Mouse (Mus musculus) stomach, embryonic 16.5 days (tissue): Measurements from ENCODE around the gene Omg. TPM values are rescaled to one million over a fixed set of nuclear protein-coding genes. Genes with fewer than 3 reads are reported as not detected.

Source experiments
- ATAC-seq: fragments of 200-750 bp; cut with Nextera tagmentation; 2 replicates; pipeline ENCODE4 v1.8.0; 2017; ENCODE audit warnings: moderate number of reproducible peaks, moderate TSS enrichment; ENCODE audit not compliant: insufficient read depth, low FRiP score
- H3K27ac ChIP-seq: fragments of 300-500 bp; sonication (generic); 2 replicates; pipeline ENCODE4 v1.5.1; 2014; ENCODE audit warnings: low read length
- H3K27me3 ChIP-seq: fragments of 300-500 bp; sonication (generic); 2 replicates; pipeline ENCODE4 v1.6.1; 2014; ENCODE audit warnings: low read length, control low read depth, mixed read lengths; ENCODE audit not compliant: control insufficient read depth, insufficient read depth
- H3K36me3 ChIP-seq: fragments of 300-500 bp; sonication (generic); 2 replicates; pipeline ENCODE4 v1.6.1; 2014; ENCODE audit warnings: low read length; ENCODE audit not compliant: control insufficient read depth, insufficient read depth
- H3K4me1 ChIP-seq: fragments of 300-500 bp; sonication (generic); 2 replicates; pipeline ENCODE4 v1.6.1; 2014; ENCODE audit warnings: low read length, control low read depth, mixed read lengths; ENCODE audit not compliant: control insufficient read depth, insufficient read depth
- H3K4me2 ChIP-seq: fragments of 300-500 bp; sonication (generic); 2 replicates; pipeline ENCODE4 v1.6.1; 2014; ENCODE audit warnings: low read depth, low read length, mixed read lengths
- H3K4me3 ChIP-seq: fragments of 300-500 bp; sonication (generic); replicated peaks from 2 replicates; pipeline ENCODE4 v1.5.1; 2014; ENCODE audit warnings: mild to moderate bottlenecking, low read length
- H3K9ac ChIP-seq: fragments of 300-500 bp; sonication (generic); 2 replicates; pipeline ENCODE4 v1.6.1; 2014; ENCODE audit warnings: low read length
- H3K9me3 ChIP-seq: fragments of 300-500 bp; sonication (generic); replicated peaks from 2 replicates; pipeline ENCODE4 v1.6.1; 2016; ENCODE audit warnings: low read length, control low read depth; ENCODE audit not compliant: control insufficient read depth
- WGBS: fragments of 180-500 bp; shearing (Covaris S2); extraction: QIAGEN DNeasy Blood & Tissue Kit; methylation state at CpG from one replicate; pipeline ENCODE4 v1.1.7; 2014; 5-methylcytosine and 5-hydroxymethylcytosine counted together
- polyA plus RNA-seq: library from polyadenylated mRNA; unstranded; fragments of >200 nt; fragmentation: Nextera tagmentation; extraction: Ambion mirVana; gene quantifications from 2 replicates; pipeline ENCODE4 v1.2.1, GENCODE M21; 2015

The Omg gene
- polyA plus RNA-seq, 1 experiment from 2014 or later: 0.28 TPM

DNA sequence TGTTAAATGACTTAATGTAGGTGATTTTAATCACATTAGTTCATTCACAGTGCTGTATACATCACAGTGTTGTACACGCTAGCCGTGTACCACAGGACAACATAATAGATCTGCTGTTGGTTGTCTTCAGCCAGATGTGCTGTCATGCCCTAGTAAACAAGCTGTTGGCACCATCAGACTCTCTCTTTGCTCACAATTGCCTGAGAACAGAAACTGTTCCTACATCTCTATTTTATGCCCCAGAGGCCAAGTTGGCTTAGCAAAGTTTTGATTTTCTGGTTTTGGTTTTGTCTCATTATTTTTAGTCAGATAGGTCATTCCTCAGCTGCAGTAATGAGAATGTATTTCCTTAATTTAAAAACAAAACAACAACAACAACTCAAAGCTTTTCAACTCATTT lies 25.9 kb upstream of the Omg start:
- H3K27me3 ChIP-seq: no peaks in the 10 kb centered on the region
- no peaks in the 10 kb centered on the region for H3K36me3 ChIP-seq
- H3K4me2 ChIP-seq: no peak overlapping the region
- H3K9me3 ChIP-seq: no peaks in the 10 kb centered on the region
- no peak for ATAC-seq
- peaks cover 6% of the 10 kb centered on the region; the same call in 1 of the 2 replicates for H3K4me1 ChIP-seq
- H3K9ac ChIP-seq: no peak overlapping the region
- H3K27ac ChIP-seq: no peak overlapping the region
- WGBS: 79% methylated on average over 2 of the region's 2 CpGs
- no peak overlapping the region for H3K4me3 ChIP-seq

DNA sequence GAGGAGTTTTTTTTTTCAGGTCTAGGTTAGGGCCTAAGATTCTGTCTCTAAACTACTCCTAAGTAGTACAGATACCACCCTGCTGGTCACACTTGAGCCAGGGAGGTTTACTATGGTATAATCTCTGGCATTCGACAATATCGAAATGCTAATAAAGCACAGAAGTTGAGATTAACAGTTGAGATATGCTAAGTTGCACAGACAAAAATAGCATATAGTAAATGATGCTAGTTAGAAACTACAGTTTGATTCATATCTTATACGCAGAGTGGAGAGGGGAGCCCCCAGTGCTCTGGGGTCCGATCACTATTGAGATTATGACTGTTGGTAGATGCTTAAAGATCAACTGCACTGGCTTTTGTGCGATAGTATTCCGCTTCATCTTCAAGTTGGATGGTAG lies 25.3 kb upstream of the Omg start:
- Histone ChIP-seq H3K4me1 (peaks cover 5% of the 10 kb centered on the region; the same call in 1 of the 2 replicates), H3K27ac (no peak overlapping the region), H3K4me3 (no peak overlapping the region), H3K9ac (no peak overlapping the region), H3K27me3 (no peaks in the 10 kb centered on the region), H3K36me3 (no peaks in the 10 kb centered on the region), H3K4me2 (no peak overlapping the region), H3K9me3 (no peaks in the 10 kb centered on the region)
- ATAC-seq: no peak
- 92% methylated on average over 6 of the region's 6 CpGs for WGBS

GRCm38 (mm10) chr11:79528601-79529000 lies 24.7 kb upstream of the Omg start:
- Histone ChIP-seq H3K9ac (no peak overlapping the region), H3K4me2 (no peak overlapping the region), H3K36me3 (no peaks in the 10 kb centered on the region), H3K4me1 (no peaks in the 10 kb centered on the region), H3K27me3 (no peaks in the 10 kb centered on the region), H3K27ac (no peak overlapping the region), H3K4me3 (no peak overlapping the region), H3K9me3 (no peaks in the 10 kb centered on the region)
- no peak for ATAC-seq
- WGBS: 83% methylated on average over 3 of the region's 3 CpGs

GRCm38 (mm10) chr11:79527739-79528384 lies 24.0 kb upstream of the Omg start:
- no peak overlapping the region for H3K4me3 ChIP-seq
- WGBS: 84% methylated on average over 5 of the region's 5 CpGs

DNA sequence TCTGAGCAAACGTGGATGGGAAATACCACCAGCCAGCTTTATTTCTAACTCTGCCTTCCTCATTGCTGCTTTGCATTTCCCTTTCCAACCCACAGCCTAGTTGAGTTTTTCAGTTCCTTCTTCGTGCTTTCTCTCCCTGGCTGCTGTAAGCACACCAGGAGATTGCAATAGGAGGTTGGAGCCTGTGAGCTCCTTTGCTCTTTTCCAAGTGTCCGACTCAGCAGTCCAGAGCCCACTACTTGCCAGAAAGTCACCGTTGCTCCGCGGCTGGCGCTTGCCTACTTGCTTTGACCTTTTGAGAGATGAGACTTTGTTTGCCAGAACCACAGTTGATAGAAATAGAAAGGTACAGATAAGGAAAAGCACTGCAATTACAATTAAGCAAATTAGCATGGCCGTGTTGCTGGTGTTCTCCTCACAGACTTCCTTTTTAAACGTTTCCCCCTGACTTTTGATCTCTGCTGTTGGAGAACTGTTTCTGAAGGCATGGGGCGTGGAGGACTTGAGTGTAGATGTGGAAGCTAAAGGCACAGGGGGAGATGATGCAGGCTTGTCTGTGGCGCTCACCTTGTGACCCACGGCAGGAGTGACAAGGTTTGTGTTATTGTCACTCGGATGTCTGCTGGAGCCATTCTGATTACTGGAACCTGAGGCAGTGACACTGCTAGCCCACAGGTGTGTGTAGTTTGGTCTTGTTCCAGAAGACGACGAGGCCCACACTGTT lies 23.3 kb upstream of the Omg start:
- Histone ChIP-seq H3K27me3 (no peaks in the 10 kb centered on the region), H3K9ac (no peak overlapping the region), H3K27ac (peak overlapping the region; percentile 46; the same call in 1 of the 2 replicates), H3K4me2 (no peak overlapping the region), H3K4me1 (no peaks in the 10 kb centered on the region), H3K36me3 (no peaks in the 10 kb centered on the region), H3K9me3 (no peaks in the 10 kb centered on the region), H3K4me3 (no peak overlapping the region)
- ATAC-seq: no peak
- WGBS: 70% methylated on average over 15 of the region's 15 CpGs

More at GRCm38 (mm10) chr11:79527739-79528384, 24.0 kb upstream of the Omg start:
- Histone ChIP-seq H3K9ac (no peak overlapping the region), H3K4me1 (no peaks in the 10 kb centered on the region), H3K9me3 (no peaks in the 10 kb centered on the region), H3K27ac (peak overlapping the region; percentile 46; the same call in 1 of the 2 replicates), H3K4me2 (no peak overlapping the region), H3K36me3 (no peaks in the 10 kb centered on the region), H3K27me3 (no peaks in the 10 kb centered on the region)
- ATAC-seq: no peak

GRCm38 (mm10) chr11:79526549-79526948 lies 22.7 kb upstream of the Omg start:
- Histone ChIP-seq H3K27me3 (no peaks in the 10 kb centered on the region), H3K4me1 (no peaks in the 10 kb centered on the region), H3K9me3 (no peaks in the 10 kb centered on the region), H3K4me3 (no peak overlapping the region), H3K27ac (peak overlapping the region; percentile 46; the same call in 1 of the 2 replicates), H3K36me3 (no peaks in the 10 kb centered on the region), H3K9ac (no peak overlapping the region), H3K4me2 (no peak overlapping the region)
- 85% methylated on average over 3 of the region's 3 CpGs for WGBS
- no peak for ATAC-seq

GRCm38 (mm10) chr11:79524310-79524575 lies 20.4 kb upstream of the Omg start:
- H3K4me1 ChIP-seq: 0 out of 2 replicates have a peak, but pooled peaks cover 2% of the 10 kb centered on the region
- no peaks in the 10 kb centered on the region for H3K27me3 ChIP-seq
- H3K4me3 ChIP-seq: no peak overlapping the region
- 82% methylated on average over 1 of the region's 1 CpGs for WGBS
- H3K9me3 ChIP-seq: no peaks in the 10 kb centered on the region
- H3K4me2 ChIP-seq: no peak overlapping the region
- ATAC-seq: no peak
- no peak overlapping the region for H3K27ac ChIP-seq
- no peak overlapping the region for H3K9ac ChIP-seq
- no peaks in the 10 kb centered on the region for H3K36me3 ChIP-seq

GRCm38 (mm10) chr11:79523560-79524309 lies 19.9 kb upstream of the Omg start, which contains the start of gene Evi2b:
Gene Evi2b (minus strand): TSS chr11:79523762.
- Histone ChIP-seq H3K36me3 (no peaks in the 10 kb centered on the region), H3K4me2 (no peak within 1 kb of the TSS), H3K4me3 (no peak within 1 kb of the TSS), H3K9me3 (no peaks in the 10 kb centered on the region), H3K27ac (no peak within 1 kb of the TSS), H3K27me3 (no peaks in the 10 kb centered on the region), H3K4me1 (0 out of 2 replicates have a peak, but pooled peaks cover 2% of the 10 kb centered on the region), H3K9ac (no peak within 1 kb of the TSS)
- no peak for ATAC-seq
- 66% methylated on average over 10 of the region's 10 CpGs for WGBS

- no peak overlapping the region for H3K27ac ChIP-seq
- H3K4me3 ChIP-seq: no peak overlapping the region
- 63% methylated on average over 1 of the region's 1 CpGs for WGBS
- no peaks in the 10 kb centered on the region for H3K36me3 ChIP-seq
- 0 out of 2 replicates have a peak, but pooled peaks cover 2% of the 10 kb centered on the region for H3K4me1 ChIP-seq
- H3K9ac ChIP-seq: no peak overlapping the region
- ATAC-seq: no peak
- no peaks in the 10 kb centered on the region for H3K9me3 ChIP-seq
- H3K27me3 ChIP-seq: no peaks in the 10 kb centered on the region
- no peak overlapping the region for H3K4me2 ChIP-seq
These were observed 19.1 kb upstream of the Omg start for GRCm38 (mm10) chr11:79522944-79523343.
